ENCODE assay signal across 8 mouse cellular contexts in genomic region chr4:48542351-48542750, GRCm38 (mm10). TPM values are rescaled to one million over a fixed set of nuclear protein-coding genes. Genes with fewer than 3 reads are reported as not detected.
DNase-seq lines count a peak whose midpoint lies in the region; ATAC-seq and TF ChIP-seq lines count a peak whose summit lies in the region.

No protein-coding gene starts in this region.

- H3K36me3 ChIP-seq in heart, embryonic 12.5 days, result no peaks in the 10 kb centered on the region
- no peaks in the 10 kb centered on the region for H3K36me3 ChIP-seq in hindbrain, embryonic 10.5 days
- no peaks in the 10 kb centered on the region for H3K36me3 ChIP-seq in midbrain, postnatal 0 days (ENCODE audit: insufficient read depth, low read length)

- no peak overlapping the region for H3K27ac ChIP-seq in heart, embryonic 12.5 days (ENCODE audit: poor library complexity, severe bottlenecking)
- H3K27ac ChIP-seq in hindbrain, embryonic 10.5 days, result peak overlapping the region; percentile 2; the same call in 1 of the 2 replicates
- no peak overlapping the region for H3K27ac ChIP-seq in midbrain, postnatal 0 days (ENCODE audit: low read depth, low read length)
- no peak overlapping the region for H3K27ac ChIP-seq in left cerebral cortex, adult 2 months

- no peak for ATAC-seq in heart, embryonic 12.5 days (ENCODE audit: insufficient number of reproducible peaks, low FRiP score)
- ATAC-seq in midbrain, postnatal 0 days (ENCODE audit: low FRiP score), result no peak

- H3K4me3 ChIP-seq in heart, embryonic 12.5 days, result peak overlapping the region; percentile 85; the same call in 1 of the 2 replicates
- H3K4me3 ChIP-seq in hindbrain, embryonic 10.5 days, result peak overlapping the region; percentile 89
- H3K4me3 ChIP-seq in midbrain, postnatal 0 days (ENCODE audit: low read depth, low read length), result peak overlapping the region; percentile 81; the same call in 1 of the 2 replicates
- no peak overlapping the region; the same call in 1 of the 2 replicates for H3K4me3 ChIP-seq in left cerebral cortex, adult 2 months

- no peak for DNase-seq in heart, postnatal 36 days
- DNase-seq in adipocyte (ENCODE audit: low spot score), result peak; percentile 22
- DNase-seq in hindbrain, embryonic 10.5 days (ENCODE audit: low spot score), result no peak
- DNase-seq in midbrain, postnatal 0 days (ENCODE audit: low spot score), result no peak
- no peak for DNase-seq in left cerebral cortex, adult 2 months (ENCODE audit: extremely low spot score in 1 of 2, low spot score in 2 of 2)
- DNase-seq in thymus, postnatal 14 days, result no peak
- no peak for DNase-seq in T-cell, adult 2 months (ENCODE audit: low spot score)

- H3K4me1 ChIP-seq in heart, embryonic 12.5 days (replicated peaks), result peaks cover 59% of the 10 kb centered on the region
- peaks cover 71% of the 10 kb centered on the region for H3K4me1 ChIP-seq in hindbrain, embryonic 10.5 days (replicated peaks)
- peaks cover 7% of the 10 kb centered on the region; the same call in 1 of the 2 replicates for H3K4me1 ChIP-seq in midbrain, postnatal 0 days (ENCODE audit: insufficient read depth, low read length)

- intact Hi-C loops in heart, postnatal 36 days (cut with DNase I), result loop anchor here (5.0 kb wide), 1 partner anchor 125 kb away; no protein-coding TSS in a partner anchor
- intact Hi-C loops in left cerebral cortex, adult 2 months (cut with DNase I), result loop anchor here (5.0 kb wide), 1 partner anchor 70 kb away; the partner anchor contains the start of gene Tex10

- WGBS in heart, embryonic 12.5 days, result 19% methylated on average over 5 of the region's 5 CpGs
- WGBS in hindbrain, embryonic 10.5 days, result 30% methylated on average over 5 of the region's 5 CpGs
- WGBS in midbrain, postnatal 0 days, result 34% methylated on average over 5 of the region's 5 CpGs

- no peak for TF ChIP-seq CTCF in midbrain, postnatal 0 days (IDR thresholded peaks at IDR 0.05)
- no peak for TF ChIP-seq CTCF in left cerebral cortex, adult 2 months (IDR thresholded peaks at IDR 0.05)

- no peaks in the 10 kb centered on the region for H3K9me3 ChIP-seq in heart, embryonic 12.5 days (replicated peaks)
- H3K9me3 ChIP-seq in hindbrain, embryonic 10.5 days, result no peaks in the 10 kb centered on the region
- no peaks in the 10 kb centered on the region for H3K9me3 ChIP-seq in midbrain, postnatal 0 days (ENCODE audit: low read length)

- H3K4me2 ChIP-seq in heart, embryonic 12.5 days, result peak overlapping the region; percentile 86
- H3K4me2 ChIP-seq in midbrain, postnatal 0 days (ENCODE audit: low read depth, low read length, poor library complexity, severe bottlenecking), result peak overlapping the region; percentile 91

- H3K27me3 ChIP-seq in heart, embryonic 12.5 days (replicated peaks), result no peaks in the 10 kb centered on the region
- no peaks in the 10 kb centered on the region for H3K27me3 ChIP-seq in hindbrain, embryonic 10.5 days (ENCODE audit: insufficient read depth, poor library complexity, severe bottlenecking)
- no peaks in the 10 kb centered on the region for H3K27me3 ChIP-seq in midbrain, postnatal 0 days (ENCODE audit: insufficient read depth, low read length)

- no peak overlapping the region for H3K9ac ChIP-seq in heart, embryonic 12.5 days
- no peak overlapping the region; the same call in 1 of the 2 replicates for H3K9ac ChIP-seq in midbrain, postnatal 0 days (replicated peaks; ENCODE audit: low read length, poor library complexity, severe bottlenecking)

RNA-seq across cellular contexts. Expression of gene Msantd3, which starts 2.6 kb away (rescaled TPM):
- 30.7 and 31.2 TPM in 2 replicates for polyA plus RNA-seq in heart, embryonic 12.5 days (2016; fragmentation: Nextera tagmentation; extraction: Ambion mirVana)
- total RNA-seq in heart, postnatal 36 days (2021), result 10 to 100 TPM; 17.1 to 23.6 TPM
- polyA plus RNA-seq in hindbrain, embryonic 10.5 days (2016; fragmentation: Nextera tagmentation; extraction: Ambion mirVana), result 59.6 and 63.2 TPM in 2 replicates
- 30.3 and 36.4 TPM in 2 replicates for total RNA-seq in midbrain, postnatal 0 days (2014; rRNA removed)
- polyA plus RNA-seq in midbrain, postnatal 0 days (2015; fragmentation: Nextera tagmentation; extraction: Ambion mirVana), result 26.0 and 27.0 TPM in 2 replicates
- 10 to 100 TPM; 21.9 to 22.4 TPM for total RNA-seq in left cerebral cortex, adult 2 months (2021)

RNA-seq across cellular contexts. Expression of gene Tmeff1, which starts 42.6 kb away (rescaled TPM):
- polyA plus RNA-seq in heart, embryonic 12.5 days (2016; fragmentation: Nextera tagmentation; extraction: Ambion mirVana), result 54.8 and 55.4 TPM in 2 replicates
- 10 to 100 TPM; 11.6 to 12.8 TPM for total RNA-seq in heart, postnatal 36 days (2021)
- polyA plus RNA-seq in hindbrain, embryonic 10.5 days (2016; fragmentation: Nextera tagmentation; extraction: Ambion mirVana), result 118 and 175 TPM in 2 replicates
- 320 and 385 TPM in 2 replicates for total RNA-seq in midbrain, postnatal 0 days (2014; rRNA removed)
- 217 and 228 TPM in 2 replicates for polyA plus RNA-seq in midbrain, postnatal 0 days (2015; fragmentation: Nextera tagmentation; extraction: Ambion mirVana)
- total RNA-seq in left cerebral cortex, adult 2 months (2021), result 100 to 1,000 TPM; 113 to 119 TPM

Comparison
In these comparisons a context has a peak if more than half of its experiments do, and no peak if none do; other contexts are left out.
1. RNA of gene Tmeff1, which starts 42.6 kb away (total RNA-seq): 320 to 385 TPM in midbrain, postnatal 0 days and 113 to 119 TPM in left cerebral cortex, adult 2 months; 11.6 to 12.8 TPM in heart, postnatal 36 days; every median in the first group is over 4 times any median in the second.